8 mouse cellular contexts compared by ENCODE assay signal in genomic region chr5:90785659-90786588, GRCm38 (mm10). TPM values are rescaled to one million over a fixed set of nuclear protein-coding genes. Genes with fewer than 3 reads are reported as not detected.
A peak's percentile ranks its signal among the peaks of the same experiment; 100 is the strongest.
DNase-seq lines count a peak whose midpoint lies in the region; ATAC-seq and TF ChIP-seq lines count a peak whose summit lies in the region.

Gene Cxcl3 (plus strand): TSS chr5:90786103.

- intact Hi-C loops in left cerebral cortex, postnatal 4 days (cut with DNase I), result no loop called here
- intact Hi-C loops in left cerebral cortex, postnatal 36 days (cut with DNase I), result loop anchor here (5.0 kb wide), 1 partner anchor 124 kb away; no protein-coding TSS in a partner anchor

- peak; percentile 24 for DNase-seq in left cerebral cortex, postnatal 4 days
- DNase-seq in left cerebral cortex, postnatal 36 days (ENCODE audit: low spot score in 2 of 2), result no peak
- DNase-seq in embryo, embryonic 10.5 days (ENCODE audit: low spot score), result peak; percentile 77
- no peak for DNase-seq in limb, embryonic 14.5 days (ENCODE audit: low spot score)
- DNase-seq in gastrocnemius, adult 18-20 months (ENCODE audit: low spot score), result no peak

- 0 out of 2 replicates have a peak, but pooled peaks cover 2% of the 10 kb centered on the region for H3K27me3 ChIP-seq in hindbrain, embryonic 12.5 days
- H3K27me3 ChIP-seq in limb, embryonic 14.5 days (ENCODE audit: control insufficient read depth, insufficient read depth, low read length), result no peaks in the 10 kb centered on the region
- H3K27me3 ChIP-seq in midbrain, embryonic 13.5 days, result 0 out of 2 replicates have a peak, but pooled peaks cover 4% of the 10 kb centered on the region

- H3K27ac ChIP-seq in hindbrain, embryonic 12.5 days, result no peak within 1 kb of the TSS
- H3K27ac ChIP-seq in limb, embryonic 14.5 days (replicated peaks; ENCODE audit: low read depth, low read length), result no peak within 1 kb of the TSS
- no peak within 1 kb of the TSS for H3K27ac ChIP-seq in midbrain, embryonic 13.5 days

- H3K9ac ChIP-seq in hindbrain, embryonic 12.5 days, result peak within 1 kb of the TSS; percentile 51; the same call in 1 of the 2 replicates
- peak within 1 kb of the TSS; percentile 44; the same call in 1 of the 2 replicates for H3K9ac ChIP-seq in limb, embryonic 14.5 days (ENCODE audit: low read depth, low read length, severe bottlenecking)
- peak within 1 kb of the TSS; percentile 54 for H3K9ac ChIP-seq in midbrain, embryonic 13.5 days (replicated peaks)

- H3K4me1 ChIP-seq in hindbrain, embryonic 12.5 days, result peaks cover 4% of the 10 kb centered on the region; the same call in 1 of the 2 replicates
- peaks cover 13% of the 10 kb centered on the region for H3K4me1 ChIP-seq in limb, embryonic 14.5 days (ENCODE audit: control insufficient read depth, insufficient read depth, low read length)
- H3K4me1 ChIP-seq in midbrain, embryonic 13.5 days (replicated peaks), result peaks cover 7% of the 10 kb centered on the region

- WGBS in hindbrain, embryonic 12.5 days, result 17% methylated on average over 26 of the region's 26 CpGs
- WGBS in limb, embryonic 14.5 days, result 19% methylated on average over 21 of the region's 26 CpGs
- 18% methylated on average over 26 of the region's 26 CpGs for WGBS in midbrain, embryonic 13.5 days

- ATAC-seq in hindbrain, embryonic 12.5 days (ENCODE audit: low FRiP score), result peak; percentile 81
- ATAC-seq in limb, embryonic 14.5 days (ENCODE audit: low FRiP score, low read depth), result peak; percentile 56; the same call in 1 of the 2 replicates
- peak; percentile 92 for ATAC-seq in midbrain, embryonic 13.5 days
- no peak for ATAC-seq in activated CD4-positive, CD25-positive, alpha-beta regulatory T cell, adult 4 months

- no peak for TF ChIP-seq POLR2A in limb, embryonic 14.5 days (IDR thresholded peaks at IDR 0.05; ENCODE audit: borderline replicate concordance, extremely low read depth, insufficient read depth, insufficient read length)

- H3K4me3 ChIP-seq in hindbrain, embryonic 12.5 days, result peak within 1 kb of the TSS; percentile 27
- peak within 1 kb of the TSS; percentile 28 for H3K4me3 ChIP-seq in limb, embryonic 14.5 days (replicated peaks; ENCODE audit: low read length)
- peak within 1 kb of the TSS; percentile 39 for H3K4me3 ChIP-seq in midbrain, embryonic 13.5 days (replicated peaks)

- no peaks in the 10 kb centered on the region for H3K9me3 ChIP-seq in hindbrain, embryonic 12.5 days (replicated peaks)
- H3K9me3 ChIP-seq in limb, embryonic 14.5 days (ENCODE audit: control insufficient read depth, low read length), result no peaks in the 10 kb centered on the region
- no peaks in the 10 kb centered on the region for H3K9me3 ChIP-seq in midbrain, embryonic 13.5 days

- peak within 1 kb of the TSS; percentile 67 for H3K4me2 ChIP-seq in hindbrain, embryonic 12.5 days (replicated peaks)
- peak within 1 kb of the TSS; percentile 71 for H3K4me2 ChIP-seq in limb, embryonic 14.5 days (replicated peaks; ENCODE audit: low read depth, low read length, severe bottlenecking)
- peak within 1 kb of the TSS; percentile 76 for H3K4me2 ChIP-seq in midbrain, embryonic 13.5 days (replicated peaks)

- no peaks in the 10 kb centered on the region for H3K36me3 ChIP-seq in hindbrain, embryonic 12.5 days
- H3K36me3 ChIP-seq in limb, embryonic 14.5 days (ENCODE audit: control insufficient read depth, insufficient read depth, low read length), result no peaks in the 10 kb centered on the region
- no peaks in the 10 kb centered on the region for H3K36me3 ChIP-seq in midbrain, embryonic 13.5 days

RNA-seq across cellular contexts. Expression of gene Cxcl3, which starts in this region (rescaled TPM):
- total RNA-seq in left cerebral cortex, postnatal 4 days (2021), result not detected
- total RNA-seq in left cerebral cortex, postnatal 36 days (2021), result not detected
- polyA plus RNA-seq in hindbrain, embryonic 12.5 days (2016; fragmentation: Nextera tagmentation; extraction: Ambion mirVana), result not detected in 2 replicates
- 0.40 and 0.63 TPM in 2 replicates for polyA plus RNA-seq in limb, embryonic 14.5 days (2012; rRNA removed)
- polyA plus RNA-seq in limb, embryonic 14.5 days (2014; fragmentation: Nextera tagmentation; extraction: Ambion mirVana), result 0.66 TPM in 1 of 2 replicates, not detected in the other
- polyA plus RNA-seq in midbrain, embryonic 13.5 days (2015; fragmentation: Nextera tagmentation; extraction: Ambion mirVana), result not detected in 2 replicates
- not detected for polyA plus RNA-seq in activated CD4-positive, CD25-positive, alpha-beta regulatory T cell, adult 4 months (2017; shearing (Covaris generic))
- total RNA-seq in gastrocnemius, adult 18-20 months (2021), result not detected

Comparison
In these comparisons a context has a peak if more than half of its experiments do, and no peak if none do; other contexts are left out.
1. Peak in DNase-seq in left cerebral cortex, postnatal 4 days; RNA of the gene not detected or under 1 TPM.
2. Peak in ATAC-seq, H3K4me3 ChIP-seq, H3K9ac ChIP-seq and H3K4me2 ChIP-seq in hindbrain, embryonic 12.5 days; RNA of the gene not detected or under 1 TPM.
3. Peak in ATAC-seq, H3K4me3 ChIP-seq, H3K9ac ChIP-seq and H3K4me2 ChIP-seq in limb, embryonic 14.5 days; RNA of the gene not detected or under 1 TPM.
4. Peak in ATAC-seq, H3K4me3 ChIP-seq, H3K9ac ChIP-seq and H3K4me2 ChIP-seq in midbrain, embryonic 13.5 days; RNA of the gene not detected or under 1 TPM.